Mouse (Mus musculus): ENCODE measurements around the gene Slc16a11. TPM values are rescaled to one million over a fixed set of nuclear protein-coding genes. Genes with fewer than 3 reads are reported as not detected.

Gene Slc16a11
- total RNA-seq, 2 experiments from 2014 or later: not detected

DNA sequence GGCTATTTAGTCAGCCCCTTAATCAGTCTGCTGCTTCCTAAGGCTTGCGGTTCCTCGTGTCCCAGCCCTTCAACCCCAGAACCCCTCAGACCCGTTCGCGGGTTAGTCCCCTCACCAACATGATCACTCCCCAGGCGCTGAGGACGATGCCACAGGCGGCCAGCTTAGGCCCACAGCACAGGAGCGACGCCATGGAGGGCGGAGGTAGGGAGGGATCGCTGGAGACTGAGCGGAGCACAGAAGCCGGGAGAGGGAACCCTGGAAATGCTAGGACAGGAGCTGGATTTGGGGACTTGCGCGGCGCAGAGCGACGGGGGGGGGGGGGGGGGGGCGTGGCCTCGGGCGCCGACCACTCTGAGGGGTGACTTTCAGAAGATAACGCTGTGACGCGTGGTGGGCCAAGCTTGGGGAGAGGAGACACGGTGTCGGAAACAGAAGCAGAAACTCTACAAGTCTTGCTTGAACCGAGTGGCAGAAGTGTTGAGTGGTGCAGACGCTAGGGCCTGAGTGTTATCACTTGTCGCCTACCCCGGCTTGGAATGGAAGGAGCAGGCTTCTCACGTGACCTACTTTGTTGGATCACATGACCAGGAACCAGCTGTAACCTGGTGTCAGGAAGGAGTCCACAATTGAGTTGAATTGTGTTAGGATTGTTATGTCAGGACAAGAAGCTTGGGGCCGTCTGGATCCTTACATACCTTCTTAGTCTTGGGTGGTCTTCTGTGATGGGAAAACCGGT, 27.2 kb downstream of the Slc16a11 start, which contains the start of the genes Gm21988 and Rnasek:
Gene Gm21988, minus strand, starts transcription at position 290 of the 739 bp plus-strand sequence.
Gene Rnasek, minus strand, starts transcription at position 302 of the 739 bp plus-strand sequence.
- peak; percentile 68 for ATAC-seq (replicated peaks; ENCODE audit: low FRiP score, poor library complexity, severe bottlenecking)

DNA sequence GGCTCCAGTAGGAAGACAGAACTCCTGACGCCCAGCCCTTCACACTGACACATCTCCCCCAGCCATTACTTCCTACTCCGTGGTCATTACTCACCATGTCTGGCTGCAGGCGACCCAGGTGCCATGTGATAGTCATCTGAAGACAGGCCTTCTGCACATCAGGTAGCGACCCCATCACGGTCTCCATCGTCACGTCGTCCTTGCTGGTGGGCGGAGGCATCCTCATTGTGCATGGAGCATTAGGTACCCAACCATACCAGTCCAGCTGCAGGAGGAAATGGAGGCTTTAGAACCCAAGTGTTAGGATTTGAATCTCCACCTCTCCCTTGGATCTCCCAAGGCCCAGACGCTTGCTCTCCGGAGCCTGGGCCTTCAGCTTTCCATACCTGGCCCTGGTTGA, 30.0 kb downstream of the Slc16a11 start:
- no peak for ATAC-seq (replicated peaks; ENCODE audit: low FRiP score, poor library complexity, severe bottlenecking)

DNA sequence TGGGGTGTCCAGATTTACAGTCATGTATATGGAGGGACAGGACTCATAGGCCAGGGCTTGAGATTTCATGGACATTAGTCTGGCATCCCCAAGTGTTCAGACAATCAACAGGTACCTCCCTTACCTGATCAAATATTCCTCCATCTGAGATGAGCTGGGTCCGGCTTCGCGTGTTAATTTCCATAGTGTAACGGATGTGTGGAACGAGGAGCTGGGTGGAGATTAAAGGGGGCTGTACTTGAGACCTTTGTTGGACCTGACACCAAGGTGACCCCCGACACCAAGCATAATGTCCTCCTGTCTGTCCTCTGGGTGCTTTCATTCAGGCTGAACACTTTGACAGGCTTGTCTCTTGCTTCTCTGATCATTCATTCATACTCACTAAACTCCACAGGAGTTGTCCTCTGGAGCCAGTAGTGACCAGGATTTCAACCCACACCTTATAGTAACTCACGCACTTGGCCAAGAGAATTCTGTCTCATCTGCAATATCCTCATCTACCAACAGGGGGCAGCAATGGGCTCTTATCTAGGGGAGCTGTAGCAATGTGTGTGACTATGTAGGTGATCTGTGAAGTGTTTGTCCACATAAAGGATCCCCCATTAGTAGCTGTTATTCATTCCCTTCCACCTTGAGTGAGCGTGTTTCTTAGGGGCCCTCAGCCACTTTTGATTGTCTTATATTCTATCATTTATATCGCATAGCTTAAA, 34.7 kb downstream of the Slc16a11 start:
- no peak for ATAC-seq (replicated peaks; ENCODE audit: low FRiP score, poor library complexity, severe bottlenecking)

- ATAC-seq (replicated peaks; ENCODE audit: low FRiP score, poor library complexity, severe bottlenecking): no peak
Observed at GRCm38 (mm10) chr11:70250150-70250549, 37.6 kb downstream of the Slc16a11 start.

DNA sequence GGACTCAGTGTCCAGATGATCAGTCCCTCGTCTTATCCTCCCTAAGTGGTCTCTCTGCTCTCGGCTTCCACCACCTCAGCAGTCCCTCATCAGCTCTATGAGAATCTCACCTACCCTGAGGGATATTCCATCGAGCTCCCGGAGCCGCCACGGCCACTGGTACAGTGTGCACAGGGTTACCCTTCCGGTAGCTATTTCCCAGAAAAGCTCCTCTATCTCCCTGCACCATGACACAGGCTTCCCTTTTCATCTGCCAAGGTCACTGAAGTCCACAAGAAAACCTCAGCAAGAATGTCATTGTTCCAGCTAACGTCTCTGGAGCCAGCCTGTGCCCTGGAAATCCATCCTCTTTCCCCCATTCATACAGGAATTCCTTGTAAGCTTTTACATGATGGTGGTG, 39.3 kb downstream of the Slc16a11 start:
- ATAC-seq (replicated peaks; ENCODE audit: low FRiP score, poor library complexity, severe bottlenecking): no peak

DNA sequence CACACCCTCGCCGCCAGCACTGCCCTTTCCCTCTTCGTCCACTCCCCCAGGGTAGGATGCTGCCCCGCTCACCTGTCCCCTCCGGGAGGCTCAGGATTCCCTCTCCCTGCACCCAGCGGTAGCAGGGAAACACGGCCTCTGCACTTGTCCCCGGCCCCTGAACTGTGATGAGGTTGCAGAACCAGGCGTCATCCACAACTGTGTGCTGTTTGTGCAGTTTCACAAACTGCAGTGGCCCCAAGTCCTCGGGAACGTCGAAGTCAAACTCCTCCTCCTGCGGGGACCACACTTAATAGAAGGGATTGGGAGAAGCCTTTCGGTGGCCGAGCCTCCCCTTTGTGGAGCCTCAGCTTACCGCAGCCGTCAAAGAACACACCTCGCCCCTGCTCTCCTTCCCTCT, 41.8 kb downstream of the Slc16a11 start:
- no peak for ATAC-seq (replicated peaks; ENCODE audit: low FRiP score, poor library complexity, severe bottlenecking)

DNA sequence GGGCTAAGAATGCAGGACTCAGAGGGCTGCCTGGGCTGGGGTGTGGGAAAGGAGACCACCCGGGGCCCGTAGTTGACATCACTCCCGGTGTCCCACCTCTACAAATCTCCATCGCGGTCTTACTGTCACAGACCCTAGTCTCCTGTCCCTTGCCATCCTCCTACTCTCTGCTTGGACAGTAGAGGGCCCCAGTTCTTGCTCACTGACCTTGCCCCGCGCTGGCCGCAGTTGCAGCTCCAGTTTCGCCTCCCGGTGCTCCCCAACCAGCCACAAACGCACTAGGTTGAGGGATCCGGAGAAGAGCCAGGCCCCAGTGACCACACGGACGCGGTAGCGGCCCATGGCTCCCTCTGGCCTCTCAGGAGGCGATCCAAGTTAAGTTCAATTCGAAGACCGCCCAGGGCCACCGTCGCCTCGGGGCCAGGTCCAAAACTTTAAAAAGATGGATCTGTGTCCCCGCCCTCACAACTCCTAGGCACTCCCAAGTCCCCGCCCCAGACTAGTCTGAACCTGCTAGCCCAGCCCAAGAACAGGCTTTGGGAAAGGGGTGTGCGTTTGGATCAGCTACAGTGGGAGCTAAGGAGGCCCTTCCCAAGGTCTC, 42.5 kb downstream of the Slc16a11 start, which contains the start of gene Alox12:
Gene Alox12, minus strand, starts transcription at position 423 of the 601 bp plus-strand sequence.
- no peak for ATAC-seq (replicated peaks; ENCODE audit: low FRiP score, poor library complexity, severe bottlenecking)

GRCm38 (mm10) chr11:70259035-70259434, 46.5 kb downstream of the Slc16a11 start:
- ATAC-seq (replicated peaks; ENCODE audit: low FRiP score, poor library complexity, severe bottlenecking): no peak

GRCm38 (mm10) chr11:70265252-70265651, 52.7 kb downstream of the Slc16a11 start:
- no peak for ATAC-seq (replicated peaks; ENCODE audit: low FRiP score, poor library complexity, severe bottlenecking)

DNA sequence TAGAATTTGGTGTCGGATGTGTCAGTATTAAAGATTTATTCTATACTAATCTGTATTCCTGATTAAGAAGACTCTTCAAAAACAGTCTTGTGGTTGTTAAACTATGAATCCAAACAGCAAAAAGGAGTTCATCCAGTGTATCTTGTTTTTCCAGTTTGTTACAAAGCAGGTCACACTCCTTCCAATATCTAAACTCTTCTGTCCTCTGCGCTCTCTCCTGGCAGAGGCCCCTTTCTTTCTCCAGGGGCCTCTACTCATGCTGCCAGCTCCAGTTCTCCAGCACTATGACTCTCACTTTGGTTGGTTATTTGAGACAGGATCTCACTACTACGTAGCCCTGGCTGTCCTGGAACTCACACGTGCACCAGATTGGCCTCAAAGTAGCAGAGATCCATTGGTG, 53.3 kb downstream of the Slc16a11 start:
- ATAC-seq (replicated peaks; ENCODE audit: low FRiP score, poor library complexity, severe bottlenecking): no peak

Other genes with a start within 250 kb of the Slc16a11 start
- not detected in 2 replicates for gene Cldn7, start 248.0 kb upstream of the Slc16a11 start, total RNA-seq (2015; ENCODE audit: low replicate concordance)
- gene Cldn7, start 248.0 kb upstream of the Slc16a11 start, total RNA-seq (2017; ENCODE audit: low replicate concordance): not detected in 2 replicates
- 49.4 and 83.4 TPM in 2 replicates for gene Ctdnep1, start 231.6 kb upstream of the Slc16a11 start, total RNA-seq (2015; ENCODE audit: low replicate concordance)
- 17.1 and 20.9 TPM in 2 replicates for gene Ctdnep1, start 231.6 kb upstream of the Slc16a11 start, total RNA-seq (2017; ENCODE audit: low replicate concordance)
- 45.0 and 50.7 TPM in 2 replicates for gene Elp5, start 230.2 kb upstream of the Slc16a11 start, total RNA-seq (2015; ENCODE audit: low replicate concordance)
- gene Elp5, start 230.2 kb upstream of the Slc16a11 start, total RNA-seq (2017; ENCODE audit: low replicate concordance): 25.3 and 45.8 TPM in 2 replicates
- gene Gabarap, start 221.6 kb upstream of the Slc16a11 start, total RNA-seq (2015; ENCODE audit: low replicate concordance): 393 and 394 TPM in 2 replicates
- 161 and 239 TPM in 2 replicates for gene Gabarap, start 221.6 kb upstream of the Slc16a11 start, total RNA-seq (2017; ENCODE audit: low replicate concordance)
- gene Phf23, start 217.0 kb upstream of the Slc16a11 start, total RNA-seq (2015; ENCODE audit: low replicate concordance): 18.7 and 21.4 TPM in 2 replicates
- gene Phf23, start 217.0 kb upstream of the Slc16a11 start, total RNA-seq (2017; ENCODE audit: low replicate concordance): 22.2 and 25.4 TPM in 2 replicates
- 2.9 and 4.3 TPM in 2 replicates for gene Dvl2, start 212.2 kb upstream of the Slc16a11 start, total RNA-seq (2015; ENCODE audit: low replicate concordance)
- 0.30 and 2.4 TPM in 2 replicates for gene Dvl2, start 212.2 kb upstream of the Slc16a11 start, total RNA-seq (2017; ENCODE audit: low replicate concordance)
- 24.9 and 52.8 TPM in 2 replicates for gene Acadvl, start 197.3 kb upstream of the Slc16a11 start, total RNA-seq (2015; ENCODE audit: low replicate concordance)
- 20.7 and 23.4 TPM in 2 replicates for gene Acadvl, start 197.3 kb upstream of the Slc16a11 start, total RNA-seq (2017; ENCODE audit: low replicate concordance)
- gene Dlg4, start 195.8 kb upstream of the Slc16a11 start, total RNA-seq (2015; ENCODE audit: low replicate concordance): not detected in 2 replicates
- 1.1 and 2.7 TPM in 2 replicates for gene Dlg4, start 195.8 kb upstream of the Slc16a11 start, total RNA-seq (2017; ENCODE audit: low replicate concordance)
- gene Asgr1, start 158.7 kb upstream of the Slc16a11 start, total RNA-seq (2015; ENCODE audit: low replicate concordance): not detected in 2 replicates
- not detected in 2 replicates for gene Asgr1, start 158.7 kb upstream of the Slc16a11 start, total RNA-seq (2017; ENCODE audit: low replicate concordance)
- not detected in 2 replicates for gene Asgr2, start 120.1 kb upstream of the Slc16a11 start, total RNA-seq (2015; ENCODE audit: low replicate concordance)
- not detected in 2 replicates for gene Asgr2, start 120.1 kb upstream of the Slc16a11 start, total RNA-seq (2017; ENCODE audit: low replicate concordance)
- gene Mgl2, start 82.4 kb upstream of the Slc16a11 start, total RNA-seq (2015; ENCODE audit: low replicate concordance): 4.2 and 5.0 TPM in 2 replicates
- 8.0 and 12.5 TPM in 2 replicates for gene Mgl2, start 82.4 kb upstream of the Slc16a11 start, total RNA-seq (2017; ENCODE audit: low replicate concordance)
- 1.3 and 11.2 TPM in 2 replicates for gene Clec10a, start 56.6 kb upstream of the Slc16a11 start, total RNA-seq (2015; ENCODE audit: low replicate concordance)
- gene Clec10a, start 56.6 kb upstream of the Slc16a11 start, total RNA-seq (2017; ENCODE audit: low replicate concordance): 0.77 and 2.6 TPM in 2 replicates
- gene Slc16a13, start 8.3 kb downstream of the Slc16a11 start, total RNA-seq (2015; ENCODE audit: low replicate concordance): 0.72 and 0.84 TPM in 2 replicates
- gene Slc16a13, start 8.3 kb downstream of the Slc16a11 start, total RNA-seq (2017; ENCODE audit: low replicate concordance): 0.39 and 2.3 TPM in 2 replicates
- 1.8 TPM in 1 of 2 replicates, not detected in the other for gene Bcl6b, start 17.0 kb downstream of the Slc16a11 start, total RNA-seq (2015; ENCODE audit: low replicate concordance)
- 0.61 and 2.3 TPM in 2 replicates for gene Bcl6b, start 17.0 kb downstream of the Slc16a11 start, total RNA-seq (2017; ENCODE audit: low replicate concordance)
- 31.4 and 102 TPM in 2 replicates for gene 0610010K14Rik, start 25.2 kb downstream of the Slc16a11 start, total RNA-seq (2015; ENCODE audit: low replicate concordance)
- gene 0610010K14Rik, start 25.2 kb downstream of the Slc16a11 start, total RNA-seq (2017; ENCODE audit: low replicate concordance): 14.5 and 24.2 TPM in 2 replicates
- not detected in 2 replicates for gene Gm21988, start 27.1 kb downstream of the Slc16a11 start, total RNA-seq (2015; ENCODE audit: low replicate concordance)
- 4.1 TPM in 1 of 2 replicates, not detected in the other for gene Gm21988, start 27.1 kb downstream of the Slc16a11 start, total RNA-seq (2017; ENCODE audit: low replicate concordance)
- gene Rnasek, start 27.1 kb downstream of the Slc16a11 start, total RNA-seq (2015; ENCODE audit: low replicate concordance): 167 and 191 TPM in 2 replicates
- 21.3 and 24.1 TPM in 2 replicates for gene Rnasek, start 27.1 kb downstream of the Slc16a11 start, total RNA-seq (2017; ENCODE audit: low replicate concordance)
- gene Alox12, start 42.6 kb downstream of the Slc16a11 start, total RNA-seq (2015; ENCODE audit: low replicate concordance): 1.7 TPM in 1 of 2 replicates, not detected in the other
- gene Alox12, start 42.6 kb downstream of the Slc16a11 start, total RNA-seq (2017; ENCODE audit: low replicate concordance): 1.0 TPM in 1 of 2 replicates, not detected in the other
- 0.42 TPM in 1 of 2 replicates, not detected in the other for gene Alox12e, start 109.9 kb downstream of the Slc16a11 start, total RNA-seq (2015; ENCODE audit: low replicate concordance)
- gene Alox12e, start 109.9 kb downstream of the Slc16a11 start, total RNA-seq (2017; ENCODE audit: low replicate concordance): not detected in 2 replicates
- gene Alox15, start 139.3 kb downstream of the Slc16a11 start, total RNA-seq (2015; ENCODE audit: low replicate concordance): 5.4 and 17.6 TPM in 2 replicates
- 3.6 and 5.7 TPM in 2 replicates for gene Alox15, start 139.3 kb downstream of the Slc16a11 start, total RNA-seq (2017; ENCODE audit: low replicate concordance)
- gene Pelp1, start 197.3 kb downstream of the Slc16a11 start, total RNA-seq (2015; ENCODE audit: low replicate concordance): 3.2 and 8.4 TPM in 2 replicates
- gene Pelp1, start 197.3 kb downstream of the Slc16a11 start, total RNA-seq (2017; ENCODE audit: low replicate concordance): 3.1 and 3.8 TPM in 2 replicates
- 30.6 and 51.2 TPM in 2 replicates for gene Arrb2, start 219.9 kb downstream of the Slc16a11 start, total RNA-seq (2015; ENCODE audit: low replicate concordance)
- 27.9 and 33.4 TPM in 2 replicates for gene Arrb2, start 219.9 kb downstream of the Slc16a11 start, total RNA-seq (2017; ENCODE audit: low replicate concordance)
- 11.9 and 18.0 TPM in 2 replicates for gene Med11, start 239.2 kb downstream of the Slc16a11 start, total RNA-seq (2015; ENCODE audit: low replicate concordance)
- 6.4 and 31.5 TPM in 2 replicates for gene Med11, start 239.2 kb downstream of the Slc16a11 start, total RNA-seq (2017; ENCODE audit: low replicate concordance)
- gene Zmynd15, start 246.7 kb downstream of the Slc16a11 start, total RNA-seq (2015; ENCODE audit: low replicate concordance): not detected in 2 replicates
- not detected in 2 replicates for gene Zmynd15, start 246.7 kb downstream of the Slc16a11 start, total RNA-seq (2017; ENCODE audit: low replicate concordance)
- not detected in 2 replicates for gene Cxcl16, start 247.2 kb downstream of the Slc16a11 start, total RNA-seq (2015; ENCODE audit: low replicate concordance)
- not detected in 2 replicates for gene Cxcl16, start 247.2 kb downstream of the Slc16a11 start, total RNA-seq (2017; ENCODE audit: low replicate concordance)